In the genomic region with DNA sequence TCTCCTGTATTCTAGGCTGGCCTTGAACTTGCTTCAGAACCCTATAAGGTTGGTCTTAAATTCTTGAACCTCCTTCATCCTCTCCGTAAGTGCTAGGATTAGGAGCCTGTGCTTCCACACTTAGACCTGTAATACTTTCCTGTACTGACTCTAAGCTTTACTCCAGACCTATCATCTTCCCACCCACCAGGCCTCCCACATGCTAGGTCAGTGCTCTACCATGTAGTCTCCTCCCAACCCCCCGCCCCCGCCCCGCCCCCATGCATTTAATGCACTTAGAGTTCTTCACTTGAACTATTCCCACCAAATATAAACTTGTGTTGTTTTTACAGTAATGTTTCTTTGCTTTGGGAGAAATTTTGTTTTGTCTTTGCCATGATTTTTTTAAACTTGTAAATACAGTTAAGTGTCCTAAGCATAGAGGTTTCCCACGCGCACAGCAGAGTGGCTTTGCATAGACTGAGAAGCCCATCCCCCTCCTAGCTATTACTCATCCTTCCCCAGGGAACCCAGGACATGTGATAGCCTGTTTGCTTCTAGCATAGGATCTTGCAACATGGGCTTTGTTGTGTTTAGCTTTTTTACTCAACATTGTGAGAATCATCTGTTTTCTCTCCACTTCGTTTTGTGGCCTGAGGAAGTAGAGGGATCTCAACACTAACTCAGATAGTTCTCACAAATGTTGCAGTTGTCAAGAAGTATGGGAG, we compare ENCODE assay signal across 1 mouse cellular context.
TF ChIP-seq lines count a peak whose summit lies in the region.

No protein-coding gene starts in this region.

TF ChIP-seq in CH12.LX, 34 proteins besides CTCF, POLR2A, EP300 and RAD21 (continued from another document):
- peak; percentile 66; the same call in 1 of the 2 replicates for TF ChIP-seq KAT2A (IDR thresholded peaks at IDR 0.05; ENCODE audit: insufficient replicate concordance, low read length)
- TF ChIP-seq POLR2AphosphoS2 (IDR thresholded peaks at IDR 0.05; ENCODE audit: low read depth, low read length) = peak; percentile 69; the same call in 1 of the 2 replicates
- no peak; the same call in none of the 2 replicates for TF ChIP-seq TCF12 (IDR thresholded peaks at IDR 0.05; ENCODE audit: low read depth, low read length)
- TF ChIP-seq MEF2A (IDR thresholded peaks at IDR 0.05; ENCODE audit: borderline replicate concordance, low read depth, low read length) = peak; percentile 75
- peak; percentile 87 for TF ChIP-seq IRF4 (IDR thresholded peaks at IDR 0.05; ENCODE audit: low read depth, low read length)
- TF ChIP-seq MAFK (IDR thresholded peaks at IDR 0.05; ENCODE audit: insufficient replicate concordance, low read length) = no peak
- 0 out of 2 replicates have a peak, but pooled peaks have one; percentile 30 for TF ChIP-seq UBTF (IDR thresholded peaks at IDR 0.05; ENCODE audit: low read depth, low read length)
- peak; percentile 90 for TF ChIP-seq MAZ (IDR thresholded peaks at IDR 0.05; ENCODE audit: low read depth, low read length)
- no peak for TF ChIP-seq ZC3H11A (IDR thresholded peaks at IDR 0.05; ENCODE audit: low read depth, low read length)
- peak; percentile 98 for TF ChIP-seq SIN3A (IDR thresholded peaks at IDR 0.05; ENCODE audit: low read length)
- peak; percentile 83 for TF ChIP-seq BHLHE40 (IDR thresholded peaks at IDR 0.05; ENCODE audit: low read depth, low read length)
- peak; percentile 64 for TF ChIP-seq USF1 (IDR thresholded peaks at IDR 0.05; ENCODE audit: low read depth, low read length)
- no peak for TF ChIP-seq GABPA (IDR thresholded peaks at IDR 0.05; ENCODE audit: insufficient replicate concordance, low read depth, low read length)
- TF ChIP-seq MAX (IDR thresholded peaks at IDR 0.05; ENCODE audit: low read length) = peak; percentile 90
- TF ChIP-seq ELF1 (IDR thresholded peaks at IDR 0.05; ENCODE audit: low read depth, low read length) = 0 out of 2 replicates have a peak, but pooled peaks have one; percentile 31
- no peak for TF ChIP-seq NELFE (IDR thresholded peaks at IDR 0.05; ENCODE audit: low read depth, low read length)
- TF ChIP-seq TBP (conservative IDR thresholded peaks at IDR 0.05; ENCODE audit: low read depth, low read length) = no peak; the same call in 1 of the 2 replicates
- TF ChIP-seq CHD2 (IDR thresholded peaks at IDR 0.05; ENCODE audit: low read length) = peak; percentile 95
- peak; percentile 75 for TF ChIP-seq RCOR1 (conservative IDR thresholded peaks at IDR 0.05; ENCODE audit: low read depth, low read length)
- no peak for TF ChIP-seq NRF1 (IDR thresholded peaks at IDR 0.05; ENCODE audit: low read depth, low read length)
- TF ChIP-seq ZMIZ1 (IDR thresholded peaks at IDR 0.05; ENCODE audit: low read depth, low read length) = no peak
- no peak for TF ChIP-seq ZNF384 (IDR thresholded peaks at IDR 0.05; ENCODE audit: low read depth, low read length)
- peak; percentile 98 for TF ChIP-seq CHD1 (IDR thresholded peaks at IDR 0.05; ENCODE audit: low read depth, low read length)
- peak; percentile 94 for TF ChIP-seq JUND (conservative IDR thresholded peaks at IDR 0.05; ENCODE audit: low read depth, low read length)
- peak; percentile 55 for TF ChIP-seq HCFC1 (IDR thresholded peaks at IDR 0.05; ENCODE audit: low read depth, low read length)
- no peak for TF ChIP-seq PAX5 (IDR thresholded peaks at IDR 0.05; ENCODE audit: low read length)
- no peak for TF ChIP-seq SMC3 (IDR thresholded peaks at IDR 0.05; ENCODE audit: low read depth, low read length)
- TF ChIP-seq MXI1 (IDR thresholded peaks at IDR 0.05; ENCODE audit: low read depth, low read length) = peak; percentile 96
- no peak for TF ChIP-seq E2F4 (IDR thresholded peaks at IDR 0.05; ENCODE audit: insufficient replicate concordance, low read depth, low read length)
- peak; percentile 92 for TF ChIP-seq JUN (IDR thresholded peaks at IDR 0.05; ENCODE audit: insufficient read depth, low read depth, low read length)
- peak; percentile 98 for TF ChIP-seq ETS1 (conservative IDR thresholded peaks at IDR 0.05; ENCODE audit: low read depth, low read length)
- peak; percentile 90 for TF ChIP-seq MYC (IDR thresholded peaks at IDR 0.05; ENCODE audit: low read depth, low read length)
- peak; percentile 64 for TF ChIP-seq USF2 (conservative IDR thresholded peaks at IDR 0.05; ENCODE audit: low read depth, low read length)
